Mouse (Mus musculus) forebrain, postnatal 0 days (tissue): ENCODE measurements at regions not wholly inside any gene's neighbourhood (a gene's known extent, or its start where the extent isn't known, plus 50 kb on each side); places are given as distances from the start of the nearest gene placed in this dataset.

ENCODE experiments used
- ATAC-seq: fragments of 200-750 bp; cut with Nextera tagmentation; 2 replicates; pipeline ENCODE4 v1.8.0; 2017; ENCODE audit warnings: mild to moderate bottlenecking, moderate library complexity
- DNase-seq: peaks from one replicate; pipeline ENCODE4 v3.0.0-alpha.2; 2015
- H3K27ac ChIP-seq: fragments of 300-500 bp; sonication (generic); 2 replicates; pipeline ENCODE4 v1.5.1; 2014; ENCODE audit warnings: low read depth, mild to moderate bottlenecking, antibody characterized with exemption, low read length, moderate library complexity, mixed read lengths
- H3K27me3 ChIP-seq: fragments of 300-500 bp; sonication (generic); 2 replicates; pipeline ENCODE4 v1.6.1; 2014; ENCODE audit warnings: mild to moderate bottlenecking, low read length, mixed read lengths; ENCODE audit not compliant: insufficient read depth
- H3K36me3 ChIP-seq: fragments of 300-500 bp; sonication (generic); 2 replicates; pipeline ENCODE4 v1.6.1; 2014; ENCODE audit warnings: mild to moderate bottlenecking, moderate library complexity; ENCODE audit not compliant: insufficient read depth
- H3K4me1 ChIP-seq: fragments of 300-500 bp; sonication (generic); 2 replicates; pipeline ENCODE4 v1.6.1; 2014; ENCODE audit warnings: antibody characterized with exemption; ENCODE audit not compliant: insufficient read depth
- H3K4me2 ChIP-seq: fragments of 300-500 bp; sonication (generic); 2 replicates; pipeline ENCODE4 v1.6.1; 2014; ENCODE audit warnings: low read depth, mild to moderate bottlenecking, moderate library complexity
- H3K4me3 ChIP-seq: fragments of 300-500 bp; sonication (generic); 2 replicates; pipeline ENCODE4 v1.5.1; 2014; ENCODE audit warnings: low read depth, low read length, mixed read lengths
- H3K9ac ChIP-seq: fragments of 300-500 bp; sonication (generic); 2 replicates; pipeline ENCODE4 v1.6.1; 2014; ENCODE audit warnings: mild to moderate bottlenecking
- H3K9me3 ChIP-seq: fragments of 300-500 bp; sonication (generic); 2 replicates; pipeline ENCODE4 v1.6.1; 2016; ENCODE audit warnings: low read length
- CTCF ChIP-seq: sonication (generic); IDR thresholded peaks from 2 replicates; pipeline ENCODE4 v1.5.1; 2016; ENCODE audit warnings: antibody characterized with exemption, control low read depth, low read depth
- WGBS: fragments of 180-500 bp; shearing (Covaris S2); extraction: QIAGEN DNeasy Blood & Tissue Kit; methylation state at CpG from one replicate; pipeline ENCODE4 v1.1.7; 2014; 5-methylcytosine and 5-hydroxymethylcytosine counted together

DNA sequence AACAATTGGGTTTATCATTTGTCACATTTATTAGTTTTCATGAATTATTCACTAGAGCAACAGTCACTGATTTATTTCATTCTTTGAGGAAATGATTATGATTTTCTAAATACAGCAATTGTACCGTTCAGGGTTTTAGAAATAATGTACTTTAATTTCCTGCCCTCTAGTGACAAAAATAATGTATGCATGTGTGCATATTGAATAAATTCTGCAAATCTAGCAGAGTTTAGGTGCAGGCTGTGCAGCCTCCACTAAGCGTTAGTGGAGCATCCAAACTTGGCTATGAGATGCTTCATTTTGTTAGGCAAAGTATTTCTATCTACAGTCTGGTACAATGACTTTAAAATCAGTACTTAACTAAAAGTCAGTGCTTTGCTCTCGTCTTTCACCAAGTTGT lies 642.1 kb upstream of the A830018L16Rik start:
- WGBS: 56% methylated on average over 3 of the region's 3 CpGs
- no peak overlapping the region for H3K4me2 ChIP-seq
- H3K9me3 ChIP-seq: no peaks in the 10 kb centered on the region
- TF ChIP-seq CTCF: peak; percentile 56
- DNase-seq (peak; percentile 29), ATAC-seq (peak; percentile 86)
- no peak overlapping the region for H3K27ac ChIP-seq
- H3K4me3 ChIP-seq: no peak overlapping the region
- no peaks in the 10 kb centered on the region for H3K27me3 ChIP-seq
- H3K36me3 ChIP-seq: no peaks in the 10 kb centered on the region
- H3K4me1 ChIP-seq: no peaks in the 10 kb centered on the region
- H3K9ac ChIP-seq: no peak overlapping the region

DNA sequence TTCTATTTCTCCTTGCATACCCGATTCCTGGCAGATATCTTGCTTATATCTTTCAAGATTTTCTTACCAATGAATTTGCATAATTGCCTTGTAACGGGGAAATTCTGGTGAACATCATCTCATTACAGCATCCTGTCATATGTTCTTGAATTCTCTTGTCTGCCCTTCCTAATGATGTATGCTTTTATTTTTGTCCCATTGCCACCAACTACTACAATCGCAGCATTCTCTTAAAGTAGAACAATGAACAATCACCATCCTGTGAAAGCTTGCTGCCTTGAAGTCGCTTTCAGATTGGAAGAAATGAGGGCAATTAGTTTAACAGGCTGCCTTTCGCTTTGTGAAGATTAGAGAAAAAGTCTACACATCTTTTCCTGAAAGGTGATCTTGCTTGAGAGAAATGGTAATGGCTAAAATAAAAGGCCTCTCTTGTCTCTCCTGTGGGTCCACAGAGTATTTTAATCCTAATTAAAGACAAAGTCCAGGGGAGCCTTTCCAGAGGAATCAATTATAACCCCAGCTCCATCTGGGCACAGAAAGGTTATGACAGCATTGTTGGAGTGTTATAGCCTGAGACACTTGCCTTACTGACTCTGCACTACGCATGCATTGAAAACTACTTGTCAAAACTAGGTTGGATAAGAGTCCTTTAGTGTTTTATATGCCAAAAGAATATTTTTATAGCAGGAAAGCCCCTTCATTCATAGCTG lies 619.7 kb upstream of the A830018L16Rik start:
- peak; percentile 80 for ATAC-seq
- no peak for TF ChIP-seq CTCF
- Histone ChIP-seq H3K4me3 (no peak overlapping the region), H3K9ac (no peak overlapping the region), H3K4me2 (no peak overlapping the region), H3K4me1 (no peaks in the 10 kb centered on the region), H3K27ac (no peak overlapping the region), H3K36me3 (no peaks in the 10 kb centered on the region), H3K9me3 (no peaks in the 10 kb centered on the region), H3K27me3 (no peaks in the 10 kb centered on the region)
- WGBS: 20% methylated on average over 6 of the region's 6 CpGs
- DNase-seq: peak; percentile 22

DNA sequence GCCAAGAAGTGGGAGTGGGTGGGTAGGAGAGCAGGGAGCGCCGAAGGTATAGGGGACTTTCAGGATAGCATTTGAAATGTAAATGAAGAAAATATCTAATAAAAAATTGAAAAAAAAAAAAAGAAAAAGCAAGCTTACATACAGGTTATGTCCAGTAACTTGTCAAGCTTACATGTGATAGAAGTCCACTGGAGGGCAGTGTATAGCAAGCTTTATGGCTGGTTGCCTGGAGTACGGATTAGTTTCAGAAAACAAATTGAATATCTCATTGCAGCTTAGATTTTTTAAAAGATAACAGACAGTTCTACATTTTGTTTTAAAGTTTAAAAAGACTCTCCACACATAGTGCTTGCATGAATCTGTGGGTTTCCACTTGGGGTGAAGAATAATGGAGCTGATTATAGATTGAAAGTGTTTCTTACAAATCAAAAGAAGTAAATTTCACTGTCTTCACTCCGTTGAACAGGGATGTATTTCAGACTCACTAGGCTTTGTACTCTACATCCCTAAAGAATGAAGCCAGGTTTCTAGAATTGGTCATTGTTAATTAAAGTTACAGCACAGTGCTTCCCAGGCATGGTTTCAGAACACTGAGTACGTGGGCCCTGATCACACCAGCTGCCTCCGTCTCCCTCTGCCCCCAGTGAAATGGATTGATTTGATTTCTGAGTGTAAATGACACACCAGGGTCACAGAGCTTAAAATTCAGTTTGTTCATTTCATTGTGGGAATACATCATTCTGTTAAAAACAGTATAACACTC lies 578.1 kb upstream of the A830018L16Rik start:
- DNase-seq (peak; percentile 74), ATAC-seq (peak; percentile 69)
- H3K9me3 ChIP-seq: no peaks in the 10 kb centered on the region
- H3K27me3 ChIP-seq: no peaks in the 10 kb centered on the region
- no peaks in the 10 kb centered on the region for H3K36me3 ChIP-seq
- WGBS: 51% methylated on average over 6 of the region's 6 CpGs
- H3K27ac ChIP-seq: no peak overlapping the region
- no peak overlapping the region for H3K9ac ChIP-seq
- no peak overlapping the region for H3K4me2 ChIP-seq
- no peak overlapping the region for H3K4me3 ChIP-seq
- peak; percentile 65 for TF ChIP-seq CTCF
- H3K4me1 ChIP-seq: no peaks in the 10 kb centered on the region

DNA sequence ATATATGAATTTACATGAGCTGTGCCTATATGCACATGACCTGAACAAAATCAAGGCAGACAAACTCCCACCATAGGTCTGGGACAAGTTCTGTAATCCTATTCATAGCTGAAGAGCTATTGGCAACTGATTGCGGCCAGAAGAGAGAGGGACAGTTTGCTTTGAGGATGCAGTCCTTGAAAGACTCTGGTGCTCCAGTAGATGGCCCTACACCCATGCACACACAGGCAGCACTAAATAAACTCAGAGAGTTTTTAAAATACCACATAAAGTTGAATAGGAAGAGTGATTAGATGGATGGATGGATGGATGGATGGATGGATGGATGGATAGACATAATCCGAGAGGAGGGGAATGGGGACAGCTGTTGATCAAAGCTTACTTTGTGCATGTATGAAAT lies 576.7 kb upstream of the A830018L16Rik start:
- Histone ChIP-seq H3K4me1 (no peaks in the 10 kb centered on the region), H3K36me3 (no peaks in the 10 kb centered on the region), H3K4me3 (no peak overlapping the region), H3K9me3 (no peaks in the 10 kb centered on the region), H3K27ac (no peak overlapping the region), H3K27me3 (no peaks in the 10 kb centered on the region), H3K9ac (no peak overlapping the region), H3K4me2 (no peak overlapping the region)
- peak; percentile 68 for TF ChIP-seq CTCF
- ATAC-seq: peak; percentile 73
- DNase-seq: peak; percentile 28
- 83% methylated on average over 2 of the region's 2 CpGs for WGBS

DNA sequence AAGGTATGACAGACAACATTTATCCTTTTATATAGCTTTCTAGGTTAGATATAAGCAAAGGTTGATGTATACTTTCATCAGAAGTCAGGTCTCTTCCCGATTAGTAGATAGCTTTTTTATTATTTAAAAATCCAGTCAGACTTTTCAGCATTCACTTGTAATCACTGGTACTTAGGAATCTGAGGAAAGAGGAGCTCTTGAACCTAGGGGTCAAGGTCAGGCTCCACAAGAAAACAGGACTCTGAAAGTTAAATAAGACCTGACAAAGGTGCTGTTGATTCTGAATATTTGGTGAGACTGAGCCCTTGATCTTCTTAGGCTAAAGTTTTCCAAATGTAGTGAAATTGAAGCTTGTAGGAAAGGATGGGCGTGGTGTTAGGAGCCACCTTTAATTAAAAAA lies 561.0 kb upstream of the A830018L16Rik start:
- ATAC-seq (no peak), DNase-seq (no peak)
- no peak overlapping the region for H3K4me2 ChIP-seq
- no peaks in the 10 kb centered on the region for H3K27me3 ChIP-seq
- H3K9me3 ChIP-seq: no peaks in the 10 kb centered on the region
- no peak overlapping the region for H3K27ac ChIP-seq
- H3K36me3 ChIP-seq: no peaks in the 10 kb centered on the region
- TF ChIP-seq CTCF: no peak
- no peaks in the 10 kb centered on the region for H3K4me1 ChIP-seq
- no peak overlapping the region for H3K9ac ChIP-seq
- 83% methylated on average over 2 of the region's 2 CpGs for WGBS
- no peak overlapping the region for H3K4me3 ChIP-seq

DNA sequence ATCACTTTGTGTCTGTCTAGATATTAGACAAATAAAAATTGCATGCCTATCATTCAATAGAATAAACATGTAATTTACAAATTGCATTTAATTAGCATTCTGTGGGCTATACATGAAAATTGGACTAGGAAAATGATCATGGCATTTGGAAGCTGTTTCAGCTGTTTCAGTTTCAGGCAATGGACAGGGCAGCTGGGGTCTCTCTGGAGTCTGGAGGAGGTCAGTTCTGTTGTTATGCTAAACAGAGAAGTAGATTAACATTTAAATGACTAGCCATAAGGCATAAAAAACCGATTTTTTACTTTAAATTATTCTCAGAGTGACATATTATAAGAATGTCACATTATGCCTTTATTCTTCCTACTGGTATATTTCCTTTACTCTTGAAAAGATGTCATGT lies 559.4 kb upstream of the A830018L16Rik start:
- H3K36me3 ChIP-seq: no peaks in the 10 kb centered on the region
- no peaks in the 10 kb centered on the region for H3K27me3 ChIP-seq
- no peak overlapping the region for H3K27ac ChIP-seq
- no peak overlapping the region for H3K4me3 ChIP-seq
- WGBS: 14% methylated on average over 1 of the region's 1 CpGs
- DNase-seq: no peak
- no peak overlapping the region for H3K4me2 ChIP-seq
- ATAC-seq: no peak
- TF ChIP-seq CTCF: no peak
- H3K9me3 ChIP-seq: no peaks in the 10 kb centered on the region
- no peak overlapping the region for H3K9ac ChIP-seq
- H3K4me1 ChIP-seq: no peaks in the 10 kb centered on the region

DNA sequence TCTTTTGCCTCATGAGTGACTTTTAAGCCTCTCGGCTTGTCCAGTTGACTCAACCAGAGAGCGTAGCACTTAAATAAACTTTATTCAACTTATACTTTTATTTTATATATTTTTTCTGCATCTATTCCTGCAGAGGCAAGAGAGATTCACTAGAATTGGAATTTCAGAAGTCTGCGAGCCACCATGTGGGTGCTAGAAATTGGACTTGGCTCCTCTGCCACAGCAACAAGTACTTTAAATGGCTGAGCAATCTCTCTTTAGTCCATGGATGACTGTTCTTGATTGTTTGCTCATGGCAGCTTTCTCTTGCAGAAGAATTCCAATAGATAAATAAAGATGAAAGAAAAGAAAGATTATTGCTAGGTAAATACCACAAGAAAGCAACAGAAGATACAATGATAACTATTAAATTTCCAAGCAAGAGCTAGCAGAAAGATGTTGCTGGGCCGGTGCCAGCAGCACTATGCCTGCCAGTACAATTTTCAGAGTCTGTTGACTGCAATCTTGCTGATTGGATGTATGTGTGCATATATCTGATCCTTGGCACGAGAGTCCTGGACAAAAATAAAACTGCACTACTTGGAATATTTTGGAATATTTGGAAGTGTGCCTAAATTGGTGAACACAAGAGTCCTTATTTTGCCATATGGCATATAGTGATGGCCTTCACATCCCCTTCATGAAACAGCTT lies 542.6 kb upstream of the A830018L16Rik start:
- no peak overlapping the region for H3K4me3 ChIP-seq
- WGBS: 72% methylated on average over 5 of the region's 5 CpGs
- no peak overlapping the region for H3K9ac ChIP-seq
- peak; percentile 65 for DNase-seq
- no peak overlapping the region for H3K27ac ChIP-seq
- H3K4me1 ChIP-seq: no peaks in the 10 kb centered on the region
- no peak overlapping the region for H3K4me2 ChIP-seq
- no peak for TF ChIP-seq CTCF
- ATAC-seq: peak; percentile 82; the same call in 1 of the 2 replicates
- no peaks in the 10 kb centered on the region for H3K9me3 ChIP-seq
- H3K36me3 ChIP-seq: no peaks in the 10 kb centered on the region
- H3K27me3 ChIP-seq: no peaks in the 10 kb centered on the region
